Mouse (Mus musculus): ENCODE data around the gene Nradd. TPM values are rescaled to one million over a fixed set of nuclear protein-coding genes. Genes with fewer than 3 reads are reported as not detected.

Gene Nradd
- polyA plus RNA-seq, 1 experiment from 2014 or later: 12.6 TPM

DNA sequence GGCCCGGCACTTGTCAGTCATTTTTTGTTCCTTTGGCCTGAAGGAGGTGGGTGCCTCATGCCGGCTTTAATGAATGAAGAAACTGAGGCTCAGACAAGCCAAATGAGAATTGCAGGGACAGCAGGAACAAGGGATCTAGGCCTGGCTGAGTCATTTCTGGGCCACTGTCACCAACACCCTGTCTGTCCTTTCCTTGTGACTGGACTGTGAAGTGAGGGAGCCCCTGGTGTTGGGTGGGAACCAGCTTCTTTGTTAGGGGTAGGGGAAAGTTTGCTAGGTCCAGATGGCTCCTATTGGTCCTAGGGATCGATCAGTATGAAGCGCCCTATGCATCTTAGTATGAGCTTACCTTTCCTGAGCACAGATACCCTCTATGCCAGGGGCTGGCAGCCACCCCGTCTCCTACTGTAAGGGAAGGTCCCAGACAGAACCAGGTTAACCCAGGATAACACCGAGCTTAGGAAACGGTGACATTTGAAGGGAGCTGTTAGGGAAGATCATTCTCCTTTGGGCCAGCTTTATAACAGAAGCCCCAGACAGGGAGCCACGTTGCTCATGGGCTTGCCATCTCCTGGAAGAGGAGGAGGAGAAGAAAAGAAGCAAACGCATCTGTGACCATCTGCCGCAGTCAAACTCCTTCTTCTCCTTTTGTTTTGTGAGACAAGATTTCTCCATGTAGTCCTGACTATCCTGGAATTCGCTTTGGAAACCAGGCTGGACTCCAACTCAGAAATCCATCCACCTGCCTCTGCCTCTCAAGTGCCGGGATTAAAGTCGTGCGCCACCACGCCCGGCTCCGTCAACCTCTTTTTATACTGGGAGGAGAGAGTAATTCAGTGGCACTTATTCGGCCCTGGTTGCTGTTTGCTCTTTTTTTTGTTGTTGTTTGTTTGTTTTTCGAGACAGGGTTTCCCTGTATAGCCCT lies 30.7 kb upstream of the Nradd start:
- Histone ChIP-seq H3K4me3 (ENCODE audit: low read depth, low read length) (no peak overlapping the region), H3K4me2 (peak overlapping the region; percentile 99), H3K36me3 (ENCODE audit: control insufficient read depth, insufficient read depth, low read length) (0 out of 2 replicates have a peak, but pooled peaks cover 2% of the 10 kb centered on the region), H3K27ac (ENCODE audit: low read depth, low read length) (peak overlapping the region; percentile 29; the same call in 1 of the 2 replicates), H3K4me1 (ENCODE audit: control insufficient read depth, insufficient read depth, low read length) (peaks cover 44% of the 10 kb centered on the region), H3K9ac (ENCODE audit: low read depth, low read length) (0 out of 2 replicates have a peak overlapping the region, but pooled peaks have one; percentile 6), H3K27me3 (ENCODE audit: control insufficient read depth, insufficient read depth, low read length) (peaks cover 13% of the 10 kb centered on the region), H3K9me3 (replicated peaks; ENCODE audit: control insufficient read depth, low read length) (no peaks in the 10 kb centered on the region)
- WGBS (ENCODE audit: insufficient replicate concordance): 85% methylated on average over 19 of the region's 19 CpGs
- no peak for ATAC-seq (replicated peaks; ENCODE audit: insufficient number of reproducible peaks, low FRiP score, low TSS enrichment)

DNA sequence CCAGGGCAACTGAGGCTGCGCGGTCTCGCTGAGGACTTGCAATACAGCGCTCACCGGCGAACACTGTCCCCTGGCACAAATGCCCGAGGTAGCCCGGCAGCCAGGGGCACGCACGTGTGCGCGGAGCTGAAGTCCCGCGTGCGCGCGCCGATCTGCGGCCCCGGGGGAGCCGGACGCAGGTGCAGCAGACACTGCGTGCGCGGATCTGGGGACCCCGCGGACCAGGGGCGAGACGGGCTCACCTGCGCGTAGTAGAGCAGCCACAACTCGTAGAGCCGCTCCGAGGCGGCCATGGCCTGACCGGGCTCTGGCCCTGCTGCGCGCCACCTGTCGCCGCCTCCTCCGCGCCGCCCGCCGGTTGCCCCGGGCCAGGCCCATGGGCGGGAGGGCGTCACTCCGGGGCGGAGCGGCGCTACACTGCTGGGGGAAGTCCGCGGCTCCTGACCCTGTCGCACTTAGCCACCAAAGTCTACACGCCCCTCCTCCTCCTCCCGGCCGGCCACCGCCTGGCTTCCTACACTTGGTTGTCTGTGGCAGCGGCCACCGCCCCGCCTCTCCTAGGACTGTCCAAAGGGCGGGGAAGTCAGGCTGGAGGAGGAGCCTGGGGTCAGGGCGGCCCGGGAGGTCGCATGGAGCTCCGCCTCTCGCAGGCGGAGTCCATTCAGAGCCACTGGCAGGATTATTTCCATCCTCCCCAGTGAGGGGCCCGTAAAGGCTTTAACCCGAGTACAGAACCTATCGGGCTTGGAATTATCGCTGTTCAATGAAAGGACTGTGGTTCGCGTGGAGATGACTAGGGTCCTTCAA lies 29.6 kb upstream of the Nradd start, which contains the start of gene Nbeal2:
Nbeal2 (minus strand) TSS at position 507 of the 807 bp plus-strand sequence.
- Histone ChIP-seq H3K9me3 (replicated peaks; ENCODE audit: control insufficient read depth, low read length) (no peaks in the 10 kb centered on the region), H3K27me3 (ENCODE audit: control insufficient read depth, insufficient read depth, low read length) (peaks cover 13% of the 10 kb centered on the region), H3K4me2 (peak within 1 kb of the TSS; percentile 99), H3K4me3 (ENCODE audit: low read depth, low read length) (peak within 1 kb of the TSS; percentile 79), H3K9ac (ENCODE audit: low read depth, low read length) (peak within 1 kb of the TSS; percentile 78), H3K36me3 (ENCODE audit: control insufficient read depth, insufficient read depth, low read length) (no peaks in the 10 kb centered on the region), H3K4me1 (ENCODE audit: control insufficient read depth, insufficient read depth, low read length) (peaks cover 42% of the 10 kb centered on the region), H3K27ac (ENCODE audit: low read depth, low read length) (peak within 1 kb of the TSS; percentile 54)
- WGBS (ENCODE audit: insufficient replicate concordance): under 1% methylated on average over 75 of the region's 75 CpGs
- peak; percentile 92 for ATAC-seq (replicated peaks; ENCODE audit: insufficient number of reproducible peaks, low FRiP score, low TSS enrichment)

DNA sequence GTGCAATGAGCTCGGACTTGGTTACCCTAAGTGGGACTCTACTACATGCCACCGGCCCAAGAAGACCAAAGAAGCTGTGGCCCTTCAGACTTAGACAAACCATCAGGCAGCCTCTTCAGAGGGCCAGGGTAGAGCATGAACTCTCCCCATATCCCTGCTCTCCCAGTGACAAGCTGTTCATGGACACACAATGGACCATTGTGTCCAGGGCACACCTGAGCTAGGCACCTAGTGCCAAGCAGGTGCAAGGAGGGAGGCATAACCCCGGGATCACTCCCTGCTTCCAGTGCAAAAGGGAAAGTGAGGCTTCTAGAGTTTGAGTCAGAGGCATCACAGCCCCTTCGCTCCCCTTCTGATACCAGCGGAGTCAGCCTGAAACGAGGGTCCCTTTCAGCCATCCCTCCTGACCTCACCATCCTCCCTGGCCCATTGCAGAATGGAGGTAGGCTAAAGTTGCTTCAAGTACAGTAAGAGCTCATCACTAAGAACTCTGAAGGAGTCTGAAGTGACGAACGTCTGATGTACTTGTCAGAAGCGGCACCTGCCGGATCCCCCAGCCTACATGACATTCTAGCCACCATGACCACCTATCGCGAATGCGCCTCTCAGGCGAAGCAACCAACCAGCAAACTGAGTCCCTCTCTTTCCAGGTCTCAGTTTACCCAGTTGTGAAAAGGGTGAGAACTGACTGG lies 28.9 kb upstream of the Nradd start:
- Histone ChIP-seq H3K4me3 (ENCODE audit: low read depth, low read length) (peak overlapping the region; percentile 79), H3K27ac (ENCODE audit: low read depth, low read length) (peak overlapping the region; percentile 54; the same call in 1 of the 2 replicates), H3K36me3 (ENCODE audit: control insufficient read depth, insufficient read depth, low read length) (no peaks in the 10 kb centered on the region), H3K9me3 (replicated peaks; ENCODE audit: control insufficient read depth, low read length) (no peaks in the 10 kb centered on the region), H3K27me3 (ENCODE audit: control insufficient read depth, insufficient read depth, low read length) (peaks cover 13% of the 10 kb centered on the region), H3K4me1 (ENCODE audit: control insufficient read depth, insufficient read depth, low read length) (peaks cover 42% of the 10 kb centered on the region), H3K9ac (ENCODE audit: low read depth, low read length) (peak overlapping the region; percentile 78), H3K4me2 (peak overlapping the region; percentile 99)
- 23% methylated on average over 14 of the region's 14 CpGs for WGBS (ENCODE audit: insufficient replicate concordance)
- ATAC-seq (replicated peaks; ENCODE audit: insufficient number of reproducible peaks, low FRiP score, low TSS enrichment): no peak

DNA sequence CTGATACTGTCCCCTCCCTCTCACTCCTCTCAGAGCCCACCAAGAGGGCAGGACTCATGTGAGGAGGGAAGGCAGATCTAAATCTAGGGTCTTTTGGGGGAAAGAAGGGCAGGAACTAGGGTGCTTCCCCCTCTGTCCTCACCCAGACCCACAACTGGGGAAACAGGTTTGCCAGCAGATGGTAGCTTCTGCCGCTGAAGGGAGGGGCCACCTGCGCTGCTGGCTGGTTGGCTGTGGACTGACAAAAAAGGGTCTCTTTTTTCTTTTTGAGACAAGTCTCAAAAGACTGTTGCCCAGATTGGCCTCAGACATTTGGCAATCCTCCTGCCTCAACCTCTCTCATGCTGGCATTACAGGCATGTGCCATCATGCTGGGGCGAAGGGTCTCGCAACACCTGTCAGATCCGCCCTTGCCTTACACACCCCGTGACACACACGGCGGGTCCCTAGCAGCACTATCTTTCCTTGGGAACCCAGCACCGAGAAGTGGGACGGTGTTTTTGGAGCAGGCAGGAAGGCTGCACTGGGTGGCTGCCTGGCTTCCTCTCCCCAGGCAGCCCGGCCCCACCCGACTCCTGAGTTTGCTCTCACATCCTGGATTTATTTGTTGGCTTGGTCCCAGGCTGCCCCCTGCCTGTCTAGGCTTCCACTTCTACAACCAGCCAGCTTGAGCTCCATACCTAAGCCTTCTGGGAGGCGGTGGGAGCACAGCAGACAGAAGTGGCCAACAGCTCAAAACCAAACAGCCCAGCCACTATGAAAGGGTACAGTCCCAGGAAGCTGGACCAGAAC lies 27.9 kb upstream of the Nradd start:
- Histone ChIP-seq H3K27me3 (ENCODE audit: control insufficient read depth, insufficient read depth, low read length) (peaks cover 13% of the 10 kb centered on the region), H3K9me3 (replicated peaks; ENCODE audit: control insufficient read depth, low read length) (no peaks in the 10 kb centered on the region), H3K9ac (ENCODE audit: low read depth, low read length) (peak overlapping the region; percentile 62), H3K36me3 (ENCODE audit: control insufficient read depth, insufficient read depth, low read length) (no peaks in the 10 kb centered on the region), H3K27ac (ENCODE audit: low read depth, low read length) (no peak overlapping the region), H3K4me2 (peak overlapping the region; percentile 99), H3K4me1 (ENCODE audit: control insufficient read depth, insufficient read depth, low read length) (peaks cover 34% of the 10 kb centered on the region), H3K4me3 (ENCODE audit: low read depth, low read length) (peak overlapping the region; percentile 79; the same call in 1 of the 2 replicates)
- no peak for ATAC-seq (replicated peaks; ENCODE audit: insufficient number of reproducible peaks, low FRiP score, low TSS enrichment)
- WGBS (ENCODE audit: insufficient replicate concordance): 25% methylated on average over 13 of the region's 13 CpGs

DNA sequence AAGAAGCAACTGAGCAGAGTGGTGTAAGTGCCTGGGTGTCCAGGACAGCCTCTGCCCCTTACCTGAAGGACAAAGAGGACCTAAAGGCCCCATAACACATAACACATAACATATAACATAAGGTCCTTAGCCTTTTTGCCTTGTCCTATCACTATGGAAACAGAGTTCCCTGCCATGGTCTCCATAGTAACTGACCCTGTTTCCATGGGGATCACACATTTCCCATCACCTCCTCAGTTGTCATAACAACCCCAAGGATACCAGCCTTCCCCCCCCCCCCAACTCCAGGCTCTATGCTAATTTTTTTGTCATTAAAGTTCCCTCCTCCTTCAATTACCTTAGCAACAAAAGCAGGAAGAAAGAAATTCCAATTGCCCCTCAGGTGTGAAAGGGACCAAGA lies 25.5 kb upstream of the Nradd start:
- Histone ChIP-seq H3K4me2 (no peak overlapping the region), H3K27ac (ENCODE audit: low read depth, low read length) (no peak overlapping the region), H3K9me3 (replicated peaks; ENCODE audit: control insufficient read depth, low read length) (no peaks in the 10 kb centered on the region), H3K4me1 (ENCODE audit: control insufficient read depth, insufficient read depth, low read length) (peaks cover 25% of the 10 kb centered on the region), H3K9ac (ENCODE audit: low read depth, low read length) (no peak overlapping the region), H3K36me3 (ENCODE audit: control insufficient read depth, insufficient read depth, low read length) (no peaks in the 10 kb centered on the region), H3K27me3 (ENCODE audit: control insufficient read depth, insufficient read depth, low read length) (peaks cover 13% of the 10 kb centered on the region), H3K4me3 (ENCODE audit: low read depth, low read length) (no peak overlapping the region)
- no peak for ATAC-seq (replicated peaks; ENCODE audit: insufficient number of reproducible peaks, low FRiP score, low TSS enrichment)

GRCm38 (mm10) chr9:110645219-110645618 lies 21.0 kb upstream of the Nradd start:
- no peaks in the 10 kb centered on the region for H3K27me3 ChIP-seq (ENCODE audit: control insufficient read depth, insufficient read depth, low read length)
- 75% methylated on average over 9 of the region's 9 CpGs for WGBS (ENCODE audit: insufficient replicate concordance)
- H3K9ac ChIP-seq (ENCODE audit: low read depth, low read length): no peak overlapping the region
- H3K4me2 ChIP-seq: no peak overlapping the region
- no peak overlapping the region for H3K27ac ChIP-seq (ENCODE audit: low read depth, low read length)
- H3K9me3 ChIP-seq (replicated peaks; ENCODE audit: control insufficient read depth, low read length): no peaks in the 10 kb centered on the region
- no peaks in the 10 kb centered on the region; the same call in 1 of the 2 replicates for H3K4me1 ChIP-seq (ENCODE audit: control insufficient read depth, insufficient read depth, low read length)
- ATAC-seq (replicated peaks; ENCODE audit: insufficient number of reproducible peaks, low FRiP score, low TSS enrichment): no peak
- H3K36me3 ChIP-seq (ENCODE audit: control insufficient read depth, insufficient read depth, low read length): no peaks in the 10 kb centered on the region
- H3K4me3 ChIP-seq (ENCODE audit: low read depth, low read length): no peak overlapping the region

- Histone ChIP-seq H3K9ac (ENCODE audit: low read depth, low read length) (no peak overlapping the region), H3K27ac (ENCODE audit: low read depth, low read length) (no peak overlapping the region), H3K9me3 (replicated peaks; ENCODE audit: control insufficient read depth, low read length) (no peaks in the 10 kb centered on the region), H3K4me2 (no peak overlapping the region), H3K36me3 (ENCODE audit: control insufficient read depth, insufficient read depth, low read length) (no peaks in the 10 kb centered on the region), H3K4me1 (ENCODE audit: control insufficient read depth, insufficient read depth, low read length) (no peaks in the 10 kb centered on the region; the same call in 1 of the 2 replicates), H3K4me3 (ENCODE audit: low read depth, low read length) (no peak overlapping the region), H3K27me3 (ENCODE audit: control insufficient read depth, insufficient read depth, low read length) (no peaks in the 10 kb centered on the region)
- no peak for ATAC-seq (replicated peaks; ENCODE audit: insufficient number of reproducible peaks, low FRiP score, low TSS enrichment)
- 74% methylated on average over 10 of the region's 10 CpGs for WGBS (ENCODE audit: insufficient replicate concordance)
These were observed 20.0 kb upstream of the Nradd start for GRCm38 (mm10) chr9:110644295-110644694.
